Mouse (Mus musculus) thymus, adult 2 months (tissue): ENCODE measurements at regions not wholly inside any gene's neighbourhood (a gene's known extent, or its start where the extent isn't known, plus 50 kb on each side); places are given as distances from the start of the nearest gene placed in this dataset.

Source experiments
- CTCF ChIP-seq: fragments of 200-500 bp; IDR thresholded peaks from 2 replicates; pipeline ENCODE4 v1.5.1; 2012; ENCODE audit warnings: mild to moderate bottlenecking, control low read depth, low read length, moderate library complexity, borderline replicate concordance; ENCODE audit not compliant: control insufficient read depth, poor library complexity, insufficient read depth; ENCODE audit errors: extremely low read depth
- POLR2A ChIP-seq: fragments of 200-500 bp; IDR thresholded peaks from 2 replicates; pipeline ENCODE4 v1.6.1; 2012; ENCODE audit warnings: mild to moderate bottlenecking, low read length, control low read depth, moderate library complexity; ENCODE audit not compliant: control insufficient read depth, poor library complexity, insufficient read depth; ENCODE audit errors: extremely low read depth

DNA sequence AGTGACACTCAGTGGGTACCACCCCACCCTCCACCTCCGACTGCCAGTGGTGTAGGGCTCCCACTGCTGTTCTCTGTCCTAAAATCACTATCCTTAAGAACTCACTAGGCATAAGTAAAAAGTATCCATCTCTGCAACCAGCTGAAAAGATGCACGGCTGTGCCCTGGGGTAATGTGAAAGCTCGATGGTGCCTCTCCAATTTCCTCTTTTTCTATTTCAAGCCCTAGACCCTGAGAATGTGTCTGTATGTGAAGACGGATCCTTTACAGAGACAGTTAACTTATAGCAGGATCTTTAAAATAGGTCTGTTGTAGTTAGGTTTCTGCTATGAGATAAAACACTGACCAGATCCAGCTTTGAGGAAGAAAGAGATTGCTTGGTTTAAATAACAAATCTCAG is 149.1 kb upstream of the Thbs1 start:
- TF ChIP-seq POLR2A (no peak), CTCF (no peak)
